Mouse (Mus musculus) olfactory bulb, adult 2 months (tissue): ENCODE data around the gene Wipf1.

Experiments
- CTCF ChIP-seq: fragments of 200-500 bp; IDR thresholded peaks from 2 replicates; pipeline ENCODE4 v1.5.1; 2012; ENCODE audit warnings: low read depth, mild to moderate bottlenecking, low read length, moderate library complexity; ENCODE audit not compliant: insufficient read depth
- POLR2A ChIP-seq: fragments of 200-500 bp; IDR thresholded peaks from 2 replicates; pipeline ENCODE4 v1.6.1; 2012; ENCODE audit warnings: mild to moderate bottlenecking, low read depth, low read length, moderate library complexity; ENCODE audit not compliant: insufficient read depth

DNA sequence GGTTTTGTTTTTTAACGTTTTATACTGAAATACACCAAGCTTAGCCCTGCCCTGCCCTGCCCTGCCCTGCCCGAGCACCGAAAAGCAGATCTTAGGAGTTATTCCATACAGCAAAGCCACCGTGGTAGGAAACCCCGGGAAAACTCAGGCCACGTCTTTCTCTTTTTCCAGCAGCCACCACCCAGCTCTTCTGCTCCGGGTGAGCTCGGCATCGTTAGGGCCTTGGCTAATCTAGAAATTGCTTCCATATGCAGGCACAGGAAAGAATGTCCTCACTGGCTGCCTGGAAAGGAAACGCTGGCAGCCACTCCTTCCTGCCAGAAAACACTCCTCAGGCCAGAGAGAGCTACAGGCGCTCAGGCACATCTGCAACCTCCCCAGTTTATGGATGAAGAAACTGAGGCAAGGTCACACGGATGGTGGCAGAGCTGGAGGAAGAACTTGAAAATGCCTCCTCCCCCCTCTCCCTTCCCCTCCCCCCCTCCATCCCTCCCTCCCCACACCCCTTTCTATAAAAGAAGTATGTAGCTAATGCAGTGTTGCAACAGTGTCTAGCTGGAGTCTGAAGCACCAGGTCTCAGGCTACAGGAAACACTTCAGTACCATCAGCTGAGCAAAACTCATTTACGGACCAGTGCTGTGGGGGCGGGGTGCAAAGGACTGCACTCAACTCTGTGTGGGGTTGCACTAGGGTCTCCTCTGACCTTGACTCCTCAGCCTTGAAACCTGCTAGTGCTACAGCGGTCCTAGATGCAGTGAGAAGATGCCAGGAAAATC, 20.1 kb downstream of the Wipf1 start:
- TF ChIP-seq POLR2A, result no peak
- no peak for TF ChIP-seq CTCF
